Mouse (Mus musculus): ENCODE measurements around the gene Iqch. TPM values are rescaled to one million over a fixed set of nuclear protein-coding genes. Genes with fewer than 3 reads are reported as not detected.
A peak's percentile ranks its signal among the peaks of the same experiment; 100 is the strongest.

Iqch gene
- total and polyA plus RNA-seq, 2 experiments: 0.06 to 0.28 TPM

- Histone ChIP-seq H3K4me3 (ENCODE audit: insufficient read depth, low read depth, low read length) (no peak overlapping the region), H3K36me3 (ENCODE audit: control insufficient read depth, insufficient read depth, low read length) (peaks cover 9% of the 10 kb centered on the region; the same call in 1 of the 2 replicates), H3K79me2 (ENCODE audit: control insufficient read depth, insufficient read depth, low read length) (no peaks in the 10 kb centered on the region), H3K27ac (replicated peaks; ENCODE audit: insufficient read depth, low read depth, low read length) (no peak overlapping the region), H3K27me3 (ENCODE audit: control insufficient read depth, insufficient read depth, low read length) (no peaks in the 10 kb centered on the region), H3K9ac (ENCODE audit: low read depth, low read length) (no peak overlapping the region), H3K4me1 (ENCODE audit: control insufficient read depth, insufficient read depth, low read length) (no peaks in the 10 kb centered on the region; the same call in 1 of the 2 replicates)
- peak; percentile 19 for DNase-seq (ENCODE audit: extremely low read depth, low read depth, low spot score)
- WGBS: 74% methylated on average over 9 of the region's 9 CpGs
- TF ChIP-seq CTCF (IDR thresholded peaks at IDR 0.05; ENCODE audit: low read depth, low read length) (no peak), POLR2A (IDR thresholded peaks at IDR 0.05; ENCODE audit: extremely low read depth, insufficient read depth, low read length) (no peak)
Observed at GRCm38 (mm10) chr9:63647581-63648519, 45.6 kb upstream of the Iqch start.

DNA sequence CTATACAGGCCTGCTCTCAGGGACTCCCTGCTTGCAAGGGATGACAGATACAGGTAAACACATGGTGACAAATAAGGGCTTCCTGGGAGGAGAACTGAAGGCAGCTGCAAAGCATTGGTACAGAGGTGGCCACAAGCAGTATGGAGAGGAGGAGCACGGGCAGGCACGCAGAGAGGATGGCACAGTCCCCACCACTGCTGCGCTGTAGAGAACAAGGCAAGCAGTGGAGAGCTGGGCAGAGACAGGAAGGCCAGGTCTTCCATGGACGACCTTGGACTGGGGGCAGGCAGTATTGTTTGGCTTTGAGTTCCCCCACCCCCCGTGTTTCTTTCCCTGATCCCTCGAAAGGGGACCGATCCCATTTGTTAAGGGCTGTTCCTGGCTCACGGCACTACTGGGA, 42.8 kb upstream of the Iqch start:
- no peak overlapping the region for H3K27ac ChIP-seq (replicated peaks; ENCODE audit: insufficient read depth, low read depth, low read length)
- no peaks in the 10 kb centered on the region for H3K27me3 ChIP-seq (ENCODE audit: control insufficient read depth, insufficient read depth, low read length)
- DNase-seq (ENCODE audit: extremely low read depth, low read depth, low spot score): no peak
- TF ChIP-seq POLR2A (IDR thresholded peaks at IDR 0.05; ENCODE audit: extremely low read depth, insufficient read depth, low read length) (no peak), CTCF (IDR thresholded peaks at IDR 0.05; ENCODE audit: low read depth, low read length) (no peak)
- H3K9ac ChIP-seq (ENCODE audit: low read depth, low read length): no peak overlapping the region
- 55% methylated on average over 8 of the region's 8 CpGs for WGBS
- H3K4me3 ChIP-seq (ENCODE audit: insufficient read depth, low read depth, low read length): no peak overlapping the region
- H3K36me3 ChIP-seq (ENCODE audit: control insufficient read depth, insufficient read depth, low read length): peaks cover 6% of the 10 kb centered on the region; the same call in 1 of the 2 replicates
- no peaks in the 10 kb centered on the region for H3K79me2 ChIP-seq (ENCODE audit: control insufficient read depth, insufficient read depth, low read length)
- H3K4me1 ChIP-seq (ENCODE audit: control insufficient read depth, insufficient read depth, low read length): no peaks in the 10 kb centered on the region; the same call in 1 of the 2 replicates

- no peak overlapping the region for H3K9ac ChIP-seq (ENCODE audit: low read depth, low read length)
- no peak overlapping the region for H3K27ac ChIP-seq (replicated peaks; ENCODE audit: insufficient read depth, low read depth, low read length)
- H3K36me3 ChIP-seq (ENCODE audit: control insufficient read depth, insufficient read depth, low read length): peaks cover 5% of the 10 kb centered on the region; the same call in 1 of the 2 replicates
- TF ChIP-seq CTCF (IDR thresholded peaks at IDR 0.05; ENCODE audit: low read depth, low read length) (no peak), POLR2A (IDR thresholded peaks at IDR 0.05; ENCODE audit: extremely low read depth, insufficient read depth, low read length) (no peak)
- H3K4me3 ChIP-seq (ENCODE audit: insufficient read depth, low read depth, low read length): no peak overlapping the region
- H3K27me3 ChIP-seq (ENCODE audit: control insufficient read depth, insufficient read depth, low read length): no peaks in the 10 kb centered on the region
- 88% methylated on average over 6 of the region's 6 CpGs for WGBS
- no peaks in the 10 kb centered on the region; the same call in 1 of the 2 replicates for H3K4me1 ChIP-seq (ENCODE audit: control insufficient read depth, insufficient read depth, low read length)
- peak; percentile 19 for DNase-seq (ENCODE audit: extremely low read depth, low read depth, low spot score)
- H3K79me2 ChIP-seq (ENCODE audit: control insufficient read depth, insufficient read depth, low read length): no peaks in the 10 kb centered on the region
Observed at GRCm38 (mm10) chr9:63644011-63644410, 41.7 kb upstream of the Iqch start.

GRCm38 (mm10) chr9:63641983-63642646, 39.8 kb upstream of the Iqch start:
- 93% methylated on average over 4 of the region's 4 CpGs for WGBS

DNA sequence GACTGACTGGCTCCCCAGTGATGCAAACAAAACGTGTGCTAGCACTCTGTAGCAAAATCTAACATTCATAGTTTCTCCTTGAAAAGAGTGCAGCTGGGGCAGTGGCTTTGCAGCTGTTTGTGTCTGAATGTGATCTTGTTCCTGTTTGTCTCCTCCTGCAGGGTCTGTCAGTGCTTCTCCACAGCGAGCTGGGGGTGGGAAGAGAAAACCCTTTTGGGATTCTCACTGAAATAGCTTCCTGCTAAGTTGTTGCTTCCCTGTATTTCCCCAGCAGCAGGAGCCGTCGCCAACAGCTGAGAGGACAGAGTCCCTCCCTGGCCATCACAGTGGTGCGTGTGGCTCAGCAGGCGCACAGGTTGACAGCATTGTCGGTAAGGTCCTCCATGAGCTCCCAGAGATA, 33.8 kb upstream of the Iqch start:
- Histone ChIP-seq H3K36me3 (ENCODE audit: control insufficient read depth, insufficient read depth, low read length) (peaks cover 18% of the 10 kb centered on the region), H3K27me3 (ENCODE audit: control insufficient read depth, insufficient read depth, low read length) (no peaks in the 10 kb centered on the region), H3K27ac (replicated peaks; ENCODE audit: insufficient read depth, low read depth, low read length) (no peak overlapping the region), H3K79me2 (ENCODE audit: control insufficient read depth, insufficient read depth, low read length) (no peaks in the 10 kb centered on the region), H3K9ac (ENCODE audit: low read depth, low read length) (no peak overlapping the region), H3K4me3 (ENCODE audit: insufficient read depth, low read depth, low read length) (no peak overlapping the region), H3K4me1 (ENCODE audit: control insufficient read depth, insufficient read depth, low read length) (no peaks in the 10 kb centered on the region)
- no peak for TF ChIP-seq CTCF (IDR thresholded peaks at IDR 0.05; ENCODE audit: low read depth, low read length)
- no peak for TF ChIP-seq POLR2A (IDR thresholded peaks at IDR 0.05; ENCODE audit: extremely low read depth, insufficient read depth, low read length)
- 90% methylated on average over 7 of the region's 7 CpGs for WGBS
- no peak for DNase-seq (ENCODE audit: extremely low read depth, low read depth, low spot score)

More at GRCm38 (mm10) chr9:63641983-63642646, 39.8 kb upstream of the Iqch start:
- H3K36me3 ChIP-seq (ENCODE audit: control insufficient read depth, insufficient read depth, low read length): peaks cover 10% of the 10 kb centered on the region; the same call in 1 of the 2 replicates
- no peak overlapping the region for H3K27ac ChIP-seq (replicated peaks; ENCODE audit: insufficient read depth, low read depth, low read length)
- no peaks in the 10 kb centered on the region for H3K79me2 ChIP-seq (ENCODE audit: control insufficient read depth, insufficient read depth, low read length)
- no peaks in the 10 kb centered on the region for H3K4me1 ChIP-seq (ENCODE audit: control insufficient read depth, insufficient read depth, low read length)
- H3K4me3 ChIP-seq (ENCODE audit: insufficient read depth, low read depth, low read length): no peak overlapping the region
- DNase-seq (ENCODE audit: extremely low read depth, low read depth, low spot score): no peak
- no peaks in the 10 kb centered on the region for H3K27me3 ChIP-seq (ENCODE audit: control insufficient read depth, insufficient read depth, low read length)
- no peak for TF ChIP-seq POLR2A (IDR thresholded peaks at IDR 0.05; ENCODE audit: extremely low read depth, insufficient read depth, low read length)
- no peak for TF ChIP-seq CTCF (IDR thresholded peaks at IDR 0.05; ENCODE audit: low read depth, low read length)
- no peak overlapping the region for H3K9ac ChIP-seq (ENCODE audit: low read depth, low read length)

Data from liver, adult 2 months (tissue).